Mouse (Mus musculus) left cerebral cortex, postnatal 10 days (tissue): ENCODE measurements at regions not wholly inside any gene's neighbourhood (a gene's known extent, or its start where the extent isn't known, plus 50 kb on each side); places are given as distances from the start of the nearest gene placed in this dataset.

Experiments
- DNase-seq, 2 experiments: peaks; one replicate each; pipeline ENCODE4 v3.0.0; 2021 to 2022; ENCODE audit warnings: low spot score in 2 of 2, mixed read lengths in 1 of 2; ENCODE audit errors: extremely low spot score in 1 of 2
- intact Hi-C: fragments of 180-260 bp; cut with DNase I; formaldehyde crosslinking; loops from one replicate; pipeline ENCODE4 v1.15.1; 2025

- intact Hi-C loops = no loop called here
- no peak for DNase-seq
These were observed 465.6 kb downstream of the Tmem132b start for GRCm38 (mm10) chr5:125997173-125997572.

GRCm38 (mm10) chr5:126007871-126008270, 476.3 kb downstream of the Tmem132b start:
- DNase-seq = peak in 1 of 2 experiments; percentile 21
- intact Hi-C loops = loop anchor here (10.0 kb wide), 1 partner anchor 473 kb away; the partner anchor contains the start of gene Tmem132b

- DNase-seq = peak in 1 of 2 experiments; percentile 16
- intact Hi-C loops = loop anchor here (10.0 kb wide), 1 partner anchor 474 kb away; the partner anchor contains the start of gene Tmem132b
These were observed 476.7 kb downstream of the Tmem132b start for GRCm38 (mm10) chr5:126008321-126008720.

- intact Hi-C loops = no loop called here
- DNase-seq = no peak
These were observed 488.2 kb downstream of the Tmem132b start for GRCm38 (mm10) chr5:126019781-126020180.

- intact Hi-C loops = no loop called here
- DNase-seq = no peak
These were observed 492.3 kb downstream of the Tmem132b start for GRCm38 (mm10) chr5:126023906-126024305.

GRCm38 (mm10) chr5:126034846-126035245, 503.3 kb downstream of the Tmem132b start:
- intact Hi-C loops = no loop called here
- no peak for DNase-seq

- no peak for DNase-seq
- intact Hi-C loops = no loop called here
These were observed 505.1 kb downstream of the Tmem132b start for GRCm38 (mm10) chr5:126036686-126037085.

- DNase-seq = no peak
- intact Hi-C loops = no loop called here
These were observed 514.2 kb downstream of the Tmem132b start for GRCm38 (mm10) chr5:126045761-126046160.

GRCm38 (mm10) chr5:126063644-126064043, 532.1 kb downstream of the Tmem132b start:
- no peak for DNase-seq
- intact Hi-C loops = no loop called here

GRCm38 (mm10) chr5:126079281-126079838, 547.8 kb downstream of the Tmem132b start:
- no peak for DNase-seq

GRCm38 (mm10) chr5:126088251-126088914, 556.8 kb downstream of the Tmem132b start:
- intact Hi-C loops = no loop called here
- DNase-seq = no peak

More at GRCm38 (mm10) chr5:126079281-126079838, 547.8 kb downstream of the Tmem132b start:
- intact Hi-C loops = no loop called here

- intact Hi-C loops = no loop called here
- DNase-seq = no peak
These were observed 561.6 kb downstream of the Tmem132b start for GRCm38 (mm10) chr5:126093196-126093595.

- DNase-seq = peak in 1 of 2 experiments; percentile 31
- intact Hi-C loops = no loop called here
These were observed 565.2 kb downstream of the Tmem132b start for GRCm38 (mm10) chr5:126096616-126097261.

- intact Hi-C loops = no loop called here
- no peak for DNase-seq
These were observed 565.7 kb downstream of the Tmem132b start for GRCm38 (mm10) chr5:126097262-126097628.

GRCm38 (mm10) chr5:126098433-126098832, 566.9 kb downstream of the Tmem132b start:
- intact Hi-C loops = no loop called here
- DNase-seq = no peak

GRCm38 (mm10) chr5:126099931-126100330, 568.4 kb downstream of the Tmem132b start:
- no peak for DNase-seq
- intact Hi-C loops = no loop called here

- intact Hi-C loops = no loop called here
- no peak for DNase-seq
These were observed 572.9 kb downstream of the Tmem132b start for GRCm38 (mm10) chr5:126104464-126104863.

GRCm38 (mm10) chr5:126104883-126105282, 573.3 kb downstream of the Tmem132b start:
- intact Hi-C loops = no loop called here
- no peak for DNase-seq

- intact Hi-C loops = no loop called here
- no peak for DNase-seq
These were observed 573.9 kb downstream of the Tmem132b start for GRCm38 (mm10) chr5:126105446-126105845.

- DNase-seq = no peak
- intact Hi-C loops = no loop called here
These were observed 575.4 kb downstream of the Tmem132b start for GRCm38 (mm10) chr5:126107020-126107419.
